Mouse (Mus musculus) C2C12 (cell line): ENCODE results near the gene Rrp36.

Experiments used
- CEBPB ChIP-seq: IDR thresholded peaks from one replicate; pipeline ENCODE4 v1.6.1; 2011; ENCODE audit warnings: low read depth, mild to moderate bottlenecking, control low read depth, moderate library complexity
- CTCF ChIP-seq: IDR thresholded peaks from one replicate; pipeline ENCODE4 v1.5.1; 2011; ENCODE audit not compliant: control insufficient read depth, insufficient read depth, insufficient read length
- FOSL1 ChIP-seq: IDR thresholded peaks from one replicate; pipeline ENCODE4 v1.8.0; 2011; ENCODE audit warnings: mild to moderate bottlenecking, low read length; ENCODE audit not compliant: poor library complexity, insufficient read depth, severe bottlenecking
- MAX ChIP-seq: IDR thresholded peaks from one replicate; pipeline ENCODE4 v1.6.1; 2011; ENCODE audit warnings: mild to moderate bottlenecking, control low read depth
- MYOD1 ChIP-seq: IDR thresholded peaks from one replicate; pipeline ENCODE4 v1.6.1; 2011; ENCODE audit warnings: low read depth; ENCODE audit not compliant: control insufficient read depth, insufficient read length
- MYOG ChIP-seq: IDR thresholded peaks from one replicate; pipeline ENCODE4 v1.6.1; 2011; ENCODE audit not compliant: control insufficient read depth, insufficient read length; ENCODE audit errors: extremely low read depth

- TF ChIP-seq MYOG = no peak
- no peak for TF ChIP-seq CTCF
- TF ChIP-seq CEBPB = no peak
- TF ChIP-seq MYOD1 = no peak
- peak; percentile 5 for TF ChIP-seq MAX
- no peak for TF ChIP-seq FOSL1
Measured at GRCm38 (mm10) chr17:46704887-46705835, 31.0 kb upstream of the Rrp36 start, which contains the start of gene Ppp2r5d.
